Mouse (Mus musculus): ENCODE measurements around the gene Fhit.
A peak's percentile ranks its signal among the peaks of the same experiment; 100 is the strongest.

Fhit gene

DNA sequence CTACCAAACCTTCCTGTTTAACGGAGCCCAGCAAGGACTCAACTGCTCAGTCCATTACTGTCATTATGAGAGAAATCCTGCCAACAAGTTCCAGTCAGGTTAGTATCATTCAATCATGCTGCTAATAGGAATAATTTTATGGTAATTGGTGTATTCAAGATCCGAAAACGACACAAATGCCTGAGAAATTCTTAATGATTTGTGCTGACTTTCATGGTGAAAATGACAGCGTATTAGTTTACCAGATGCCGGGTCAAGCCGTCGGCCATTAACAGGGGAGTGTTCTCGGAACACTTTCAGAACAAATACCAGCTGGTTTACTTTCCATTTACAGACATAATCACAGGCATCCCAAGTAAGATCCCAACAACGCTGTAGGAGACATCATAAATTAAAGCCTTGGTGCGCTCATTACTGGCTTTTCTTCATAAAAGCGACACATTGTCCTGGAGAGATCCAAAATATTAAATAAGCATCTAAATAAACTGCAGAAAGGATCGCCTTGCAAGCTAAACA is 451.0 kb downstream of the Fhit start:
- no peak for DNase-seq (ENCODE audit: low read depth, low spot score)

DNA sequence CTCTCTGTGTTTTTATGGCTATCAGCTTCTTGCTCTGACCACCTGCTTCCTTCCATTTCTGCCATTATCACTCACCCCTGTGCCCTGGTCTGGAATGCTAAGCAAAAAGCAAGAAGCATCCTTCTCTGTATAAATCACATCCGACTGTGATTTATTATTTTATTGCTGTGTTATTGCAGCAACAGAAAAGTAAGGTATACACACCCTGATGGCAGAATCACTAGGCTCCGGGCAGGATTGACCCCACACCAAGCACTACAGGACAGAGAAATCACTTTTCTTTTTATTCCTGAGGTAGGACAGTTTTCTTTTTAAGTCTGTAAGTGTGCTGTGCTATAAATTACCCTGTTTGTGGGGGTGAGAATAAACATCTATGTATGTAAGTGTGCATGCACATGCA is 460.1 kb downstream of the Fhit start:
- no peak for DNase-seq (ENCODE audit: low read depth, low spot score)

DNA sequence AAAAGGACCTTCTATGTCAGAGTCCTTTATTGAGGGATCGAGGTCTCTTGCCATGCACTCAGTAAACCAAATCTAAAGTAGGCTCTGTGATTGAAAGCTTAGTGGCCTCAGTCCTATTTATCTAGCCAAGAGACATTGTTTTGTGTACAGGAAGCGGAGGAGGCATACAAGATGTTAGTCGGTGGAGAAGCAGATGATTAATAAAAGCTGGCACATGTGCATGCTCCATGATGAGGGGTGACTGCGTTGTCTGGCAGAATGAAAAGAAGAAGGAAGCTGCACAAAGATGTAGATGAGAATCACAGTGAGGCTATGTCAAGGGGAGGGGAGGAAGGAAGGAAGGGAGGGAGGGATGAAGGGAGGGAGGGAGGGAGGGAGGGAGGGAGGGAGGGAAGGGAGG is 481.8 kb downstream of the Fhit start:
- peak; percentile 28 for DNase-seq (ENCODE audit: low read depth, low spot score)

DNA sequence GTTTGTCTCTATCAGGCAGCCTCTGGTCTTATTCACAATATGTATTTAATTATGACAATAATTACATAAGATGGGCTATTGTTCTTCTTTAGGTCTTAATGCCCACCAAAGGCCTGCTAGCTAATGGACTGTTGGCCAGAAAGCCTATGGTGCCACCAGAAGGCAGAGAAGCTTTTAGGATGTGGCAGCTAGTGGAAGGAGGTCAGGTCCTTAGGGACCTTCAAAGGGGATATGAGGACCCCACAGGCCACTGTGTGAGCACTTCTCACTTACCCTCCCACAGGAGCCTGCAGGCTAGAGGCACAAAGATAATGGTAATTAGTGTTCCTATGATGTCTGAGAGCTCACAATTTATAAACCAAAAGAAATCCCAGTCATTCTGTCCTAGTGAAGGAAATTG is 482.2 kb downstream of the Fhit start:
- no peak for DNase-seq (ENCODE audit: low read depth, low spot score)

DNA sequence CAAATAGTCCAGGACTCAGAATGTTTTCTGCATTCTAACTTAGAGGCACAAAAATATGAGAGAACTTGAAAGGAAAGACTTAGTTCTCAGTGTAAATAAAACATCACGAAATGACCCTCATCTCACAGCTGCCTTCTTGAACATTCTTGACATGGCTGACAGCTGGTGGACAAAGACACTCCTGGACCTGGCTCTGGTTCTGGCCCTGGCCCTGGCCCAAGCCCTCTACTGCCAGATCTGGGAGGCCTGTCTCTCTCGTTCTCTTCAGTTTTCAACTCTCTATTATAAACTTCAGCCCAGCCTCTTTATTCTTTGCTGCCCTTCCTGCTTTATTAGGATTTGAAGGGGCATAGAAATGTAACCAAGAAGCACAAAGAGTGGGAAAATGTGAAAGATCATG is 484.2 kb downstream of the Fhit start:
- no peak for DNase-seq (ENCODE audit: low read depth, low spot score)

DNA sequence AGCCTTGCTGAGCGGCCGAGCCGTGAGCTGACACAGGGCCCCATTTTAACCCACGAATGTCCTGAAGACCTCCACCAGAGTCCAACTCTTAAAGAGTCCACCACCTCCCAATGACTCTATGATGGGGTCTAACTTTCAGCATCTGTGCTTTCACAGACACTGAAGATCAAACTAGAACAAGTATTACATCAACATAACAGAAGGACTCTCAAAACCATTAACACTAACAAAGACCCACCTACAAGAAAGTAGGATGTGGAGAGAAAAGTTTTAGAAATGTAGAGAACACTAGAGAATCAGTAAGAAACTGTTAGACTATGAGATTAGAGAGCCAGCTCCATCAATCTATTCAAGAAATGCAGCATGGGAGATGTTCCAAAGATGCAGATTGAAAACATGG is 501.6 kb downstream of the Fhit start:
- DNase-seq (ENCODE audit: low read depth, low spot score) = no peak

DNA sequence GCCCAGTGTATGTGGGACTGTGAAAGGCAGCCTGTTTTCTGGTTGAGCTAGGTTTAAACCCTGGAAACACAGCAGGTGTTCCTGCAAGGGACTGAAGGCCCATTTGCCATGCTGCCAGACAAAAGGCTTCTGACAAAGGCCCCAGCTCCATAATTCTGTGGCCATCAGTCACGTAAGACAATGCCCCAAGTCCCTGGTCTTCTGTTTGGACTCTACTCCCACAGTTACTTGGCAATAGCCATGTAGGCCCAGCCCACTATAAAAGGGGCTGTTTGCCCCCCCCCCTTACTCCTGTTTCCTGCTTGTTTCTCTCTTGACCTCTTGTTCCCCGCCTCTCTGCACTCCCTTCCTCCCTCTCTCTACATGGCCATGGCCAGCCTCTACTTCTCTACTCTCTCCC is 502.5 kb downstream of the Fhit start:
- no peak for DNase-seq (ENCODE audit: low read depth, low spot score)

DNA sequence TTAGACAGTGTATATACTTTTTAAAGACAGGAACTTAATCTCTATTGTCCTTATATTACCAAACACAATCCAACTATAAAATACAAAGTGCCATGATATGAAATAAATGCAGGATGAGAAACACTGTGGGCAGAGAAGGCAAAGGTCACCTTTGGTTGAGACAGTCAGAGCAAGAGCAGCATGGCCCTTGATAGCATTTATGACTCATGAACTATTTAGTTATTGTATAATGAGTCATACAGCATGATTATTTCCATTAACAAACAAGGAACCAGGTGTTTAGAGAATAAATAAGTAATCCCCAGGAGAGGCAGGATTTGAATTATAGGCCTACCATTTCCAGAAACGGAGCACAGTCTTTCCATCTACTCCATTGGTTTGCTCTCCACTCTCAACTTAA is 503.6 kb downstream of the Fhit start:
- DNase-seq (ENCODE audit: low read depth, low spot score) = no peak

DNA sequence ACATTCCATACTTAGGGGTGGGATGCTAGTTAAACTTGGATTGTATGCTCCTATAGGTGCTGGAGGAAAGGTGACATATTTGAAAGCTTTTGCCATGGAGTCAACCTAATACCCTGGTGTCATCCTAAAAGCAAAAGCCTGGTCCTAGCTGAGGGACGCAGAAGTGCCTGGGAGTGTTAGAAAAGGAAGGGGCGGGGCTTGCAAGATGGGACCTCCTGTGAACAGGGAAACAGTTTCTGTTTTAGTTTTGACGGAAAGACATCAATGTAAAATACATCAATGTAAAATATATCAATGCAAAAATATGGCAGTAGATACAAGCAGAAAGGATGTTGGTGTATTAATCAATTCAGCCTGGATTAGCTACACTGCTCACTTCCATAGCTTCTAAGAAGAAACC is 504.5 kb downstream of the Fhit start:
- DNase-seq (ENCODE audit: low read depth, low spot score) = no peak

DNA sequence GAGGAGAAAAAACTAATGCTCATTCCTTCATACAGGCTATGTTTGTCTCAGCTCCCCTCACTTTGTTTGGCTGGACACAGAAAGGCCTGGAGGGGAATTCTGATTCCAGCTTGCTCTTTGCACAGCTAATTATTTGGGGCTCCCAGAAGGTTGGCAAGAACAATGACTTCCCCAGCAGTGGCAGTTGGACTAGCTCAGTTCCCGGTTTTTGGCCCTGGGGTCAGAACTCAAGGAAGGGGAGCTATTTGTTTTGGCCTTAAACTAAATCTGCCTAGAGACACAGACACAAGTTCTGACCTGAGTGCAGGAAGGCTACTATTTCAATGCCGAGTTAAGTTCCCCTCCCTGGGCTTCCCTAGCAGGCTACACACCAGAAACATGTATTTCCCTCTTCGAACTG is 506.0 kb downstream of the Fhit start:
- DNase-seq (ENCODE audit: low read depth, low spot score) = no peak

DNA sequence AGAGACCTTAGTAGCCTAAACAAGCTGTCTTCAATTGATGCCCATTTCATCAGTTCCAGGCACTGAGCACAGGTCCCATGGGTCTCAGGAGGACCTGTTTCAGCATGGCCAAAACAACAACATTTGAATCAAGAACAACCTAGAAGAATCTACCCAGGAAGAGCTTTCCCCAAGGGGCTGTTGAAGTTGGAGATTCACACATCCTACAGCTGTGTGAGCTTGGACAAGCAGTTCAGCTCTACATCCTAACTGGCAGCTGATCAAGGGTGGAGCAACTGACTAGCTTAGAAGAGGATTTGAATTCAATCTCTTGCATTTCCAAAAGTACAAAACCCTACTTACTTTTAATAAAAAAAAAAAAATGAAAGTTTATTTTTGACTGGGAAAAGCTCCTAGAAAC is 514.0 kb downstream of the Fhit start:
- no peak for DNase-seq (ENCODE audit: low read depth, low spot score)

DNA sequence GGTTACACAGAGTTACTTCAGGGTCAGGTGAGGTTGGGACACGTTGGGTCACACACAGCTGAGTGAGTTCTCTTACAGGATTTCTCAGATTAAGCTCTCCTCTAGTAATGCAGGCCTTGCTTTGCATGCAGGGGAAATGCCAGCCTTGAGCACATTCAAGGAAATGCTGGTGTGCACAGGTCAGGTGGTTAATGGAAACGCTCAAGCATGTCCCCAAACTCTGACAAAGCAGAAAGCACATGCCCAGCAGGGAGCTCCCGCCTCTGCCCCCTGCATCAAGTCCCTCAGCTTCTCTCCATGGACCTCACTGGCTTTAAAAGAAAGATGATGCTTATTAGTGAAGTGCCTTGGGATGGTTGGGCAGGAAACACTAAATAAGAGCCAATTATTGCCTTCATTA is 530.1 kb downstream of the Fhit start:
- no peak for DNase-seq (ENCODE audit: low read depth, low spot score)

DNA sequence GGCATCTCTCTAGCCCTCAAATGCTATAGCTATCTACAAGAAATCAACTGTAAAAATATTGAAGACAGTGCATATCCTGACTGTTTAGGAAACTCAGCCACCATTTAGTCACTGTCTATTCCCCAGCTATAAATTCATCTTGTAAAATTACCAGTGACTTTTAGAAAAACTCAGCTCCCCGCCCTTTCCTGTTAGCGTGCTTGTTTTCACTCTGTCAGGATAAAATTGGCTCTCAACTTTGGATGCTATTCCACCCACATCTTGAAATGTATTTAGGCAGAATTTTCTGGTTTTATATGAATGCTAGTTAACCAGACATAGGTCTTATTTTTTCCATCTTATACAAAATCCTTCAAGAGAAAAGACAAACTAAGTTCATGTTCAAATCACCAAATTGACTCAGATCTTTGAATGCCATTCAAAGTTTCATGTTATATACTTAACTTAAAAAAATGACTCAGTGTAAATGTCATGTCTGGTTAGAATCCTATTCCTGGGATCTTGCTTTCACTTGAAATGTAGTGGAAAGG is 530.9 kb downstream of the Fhit start:
- DNase-seq (ENCODE audit: low read depth, low spot score) = peak; percentile 74

DNA sequence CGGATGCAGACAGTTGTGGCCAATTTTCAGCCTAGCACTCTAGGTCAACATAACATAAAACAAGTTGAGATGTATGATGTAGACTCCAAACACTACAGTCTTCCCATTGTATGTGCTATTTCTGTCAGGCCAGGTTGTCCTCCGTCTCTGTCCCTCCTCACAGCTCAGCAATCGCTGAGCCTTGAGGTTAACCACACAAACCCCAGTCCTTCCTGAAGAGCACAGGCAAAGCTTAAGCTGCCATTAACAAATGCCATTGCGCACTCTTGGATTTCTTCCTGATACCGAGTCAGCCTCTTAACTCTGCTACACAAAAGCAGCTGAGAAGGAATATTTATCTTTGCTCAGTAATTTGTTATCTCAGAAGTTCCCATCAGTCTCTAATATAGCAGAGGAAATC is 568.4 kb downstream of the Fhit start:
- DNase-seq (ENCODE audit: low read depth, low spot score) = no peak

DNA sequence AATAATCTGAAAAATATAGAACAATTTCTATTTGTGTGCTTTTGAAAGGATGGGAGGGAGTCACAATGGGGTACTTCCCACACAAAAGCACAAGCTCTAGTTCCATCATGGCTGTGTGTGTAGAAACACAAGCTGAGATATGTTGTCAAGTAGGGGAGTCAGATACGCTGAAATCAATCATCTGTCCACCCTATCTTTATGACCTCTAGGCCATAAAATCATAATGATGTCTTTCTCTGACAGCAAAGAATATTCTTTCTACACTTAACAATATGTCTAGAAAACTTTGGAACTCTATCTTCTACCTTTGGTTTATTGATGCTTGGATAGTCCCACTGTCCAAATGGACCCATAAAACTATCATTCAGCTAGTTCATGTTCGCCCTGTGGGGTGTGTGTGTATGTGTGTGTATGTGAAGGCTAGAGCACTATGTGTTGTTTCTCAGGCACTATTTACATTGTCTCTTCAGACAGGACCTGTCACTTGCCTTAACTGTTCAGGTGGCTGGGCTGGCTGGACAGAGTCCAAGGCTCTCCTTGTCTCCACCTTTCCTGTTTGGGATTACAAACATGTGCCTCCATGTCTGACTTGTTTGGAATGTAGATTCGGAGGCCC is 592.8 kb downstream of the Fhit start:
- DNase-seq (ENCODE audit: low read depth, low spot score) = no peak

DNA sequence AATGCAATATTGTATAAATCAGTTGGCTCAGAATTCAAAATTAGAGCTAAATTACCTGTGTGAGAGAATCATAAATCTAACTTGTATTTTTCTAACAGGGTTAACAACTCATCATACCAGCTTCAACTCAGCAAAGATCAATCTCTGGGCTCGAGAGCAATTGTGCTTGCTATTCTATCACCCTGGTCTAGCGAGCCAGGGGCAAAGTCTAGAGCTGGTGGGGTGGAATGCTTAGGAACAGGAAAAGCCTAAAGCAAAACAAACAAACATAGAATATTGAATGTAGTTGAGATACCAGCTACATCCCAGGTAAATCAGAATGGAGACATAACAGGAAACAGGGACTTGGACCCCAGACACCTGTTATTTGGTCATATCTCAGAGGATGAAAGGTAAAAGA is 594.1 kb downstream of the Fhit start:
- DNase-seq (ENCODE audit: low read depth, low spot score) = no peak

DNA sequence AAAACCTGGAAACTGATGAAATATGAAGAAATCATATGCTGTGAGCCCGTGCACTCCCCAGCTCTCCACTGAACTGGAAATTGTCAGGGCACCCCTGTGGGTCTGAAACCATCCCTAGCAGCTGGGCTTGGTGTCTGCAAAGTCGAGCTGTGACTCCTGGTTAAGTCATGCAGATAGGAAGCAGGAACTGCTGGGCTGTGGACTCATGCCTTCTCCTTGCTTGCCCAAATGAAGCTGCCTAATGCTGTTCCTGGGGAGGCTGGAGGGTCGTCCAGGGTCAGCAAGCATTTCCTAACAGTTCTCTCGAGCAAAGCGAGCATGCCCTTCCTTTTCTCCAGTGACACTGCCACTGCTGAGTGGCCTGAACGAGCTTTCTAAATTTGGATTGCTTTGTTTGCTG is 607.1 kb downstream of the Fhit start:
- DNase-seq (ENCODE audit: low read depth, low spot score) = no peak

DNA sequence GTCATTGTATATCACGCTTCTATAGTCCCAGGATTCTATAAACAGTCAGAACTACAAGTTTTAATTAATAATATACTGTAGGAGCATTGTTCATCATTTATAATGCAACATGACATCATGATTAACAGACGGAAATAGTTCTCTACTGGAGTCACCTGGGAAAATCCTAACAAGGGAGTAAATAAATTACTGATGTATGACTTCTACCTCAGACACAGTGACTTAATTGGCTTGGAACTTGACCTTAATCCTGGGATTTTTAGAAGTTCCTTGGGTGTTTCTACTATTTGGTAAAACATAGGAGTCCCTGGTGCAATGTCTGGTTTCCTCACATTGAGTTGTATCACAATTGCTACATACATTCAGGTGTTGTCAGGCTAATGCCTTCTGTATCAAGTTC is 613.2 kb downstream of the Fhit start:
- DNase-seq (ENCODE audit: low read depth, low spot score) = no peak

DNA sequence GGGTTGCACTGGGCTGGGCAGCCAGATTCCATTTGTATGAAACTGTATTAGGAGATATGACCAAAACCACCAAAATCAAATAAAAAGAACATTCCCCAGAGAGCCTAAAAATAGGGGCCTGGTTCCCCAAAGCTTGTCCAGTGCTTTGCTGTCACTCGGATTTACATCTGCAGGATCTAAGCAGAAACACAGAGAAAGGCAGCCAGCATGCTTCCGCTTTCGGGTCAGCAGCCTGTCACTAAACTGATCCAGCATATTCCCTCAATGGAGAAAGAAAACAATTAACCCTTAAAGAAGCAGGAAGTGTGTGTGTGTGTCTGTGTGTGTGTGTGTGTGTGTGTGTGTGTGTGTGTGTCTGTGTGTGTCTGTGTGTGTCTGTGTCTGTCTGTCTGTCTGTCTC is 615.9 kb downstream of the Fhit start:
- DNase-seq (ENCODE audit: low read depth, low spot score) = no peak

DNA sequence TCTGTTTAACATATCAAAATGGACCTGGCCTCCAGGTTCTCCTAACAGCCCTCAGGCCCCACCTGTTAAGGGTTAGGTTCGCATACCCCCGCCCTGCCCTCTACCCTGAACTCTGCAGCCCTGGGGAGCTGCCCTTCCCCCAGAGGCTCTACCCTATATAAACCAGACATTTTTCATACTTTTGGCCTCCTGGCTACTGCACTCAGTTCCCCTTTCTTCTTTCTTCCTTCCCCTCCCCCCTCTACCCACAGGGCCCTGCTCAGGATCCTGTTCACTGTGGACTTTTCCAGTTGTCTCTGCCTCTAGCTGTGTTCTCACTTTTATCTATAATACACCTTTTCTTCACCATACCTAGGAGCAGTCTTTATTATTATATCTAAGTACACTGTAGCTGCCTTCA is 627.0 kb downstream of the Fhit start:
- DNase-seq (ENCODE audit: low read depth, low spot score) = no peak

DNA sequence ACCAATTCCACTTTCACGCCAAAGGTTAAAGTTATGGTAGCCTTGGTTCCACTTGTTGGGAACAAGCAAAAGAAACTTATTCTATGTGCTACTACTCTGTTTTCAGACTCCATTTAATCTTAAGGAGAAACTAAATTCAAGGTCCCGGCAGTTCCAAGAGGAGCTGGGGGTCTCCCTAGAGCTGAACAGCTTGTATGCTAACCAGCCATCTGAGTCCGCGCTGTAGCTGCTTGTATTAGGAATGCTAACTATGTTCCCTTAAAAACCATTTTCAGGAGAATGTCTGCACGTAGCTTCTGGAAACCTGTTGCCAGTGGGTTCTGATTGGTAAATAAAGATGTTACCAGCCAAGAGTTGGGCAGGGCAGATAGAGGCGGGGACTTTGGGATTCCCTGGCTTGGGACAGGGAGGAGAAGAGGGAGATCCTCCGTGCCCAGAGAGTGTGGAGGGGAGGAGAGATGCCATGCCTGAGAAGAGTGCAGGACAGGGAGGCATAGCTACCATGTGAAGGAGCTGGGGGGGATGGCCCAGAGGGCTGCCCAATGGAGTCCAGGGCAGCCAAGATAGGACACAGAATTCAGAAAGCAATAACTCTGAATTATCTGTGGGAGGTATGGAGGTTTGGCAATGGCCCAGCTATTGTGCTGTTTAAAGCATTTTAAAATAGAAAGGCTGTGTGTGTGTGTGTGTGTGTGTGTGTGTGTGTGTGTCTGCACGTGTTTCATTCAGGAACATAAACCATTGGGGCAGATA is 629.9 kb downstream of the Fhit start:
- no peak for DNase-seq (ENCODE audit: low read depth, low spot score)

DNA sequence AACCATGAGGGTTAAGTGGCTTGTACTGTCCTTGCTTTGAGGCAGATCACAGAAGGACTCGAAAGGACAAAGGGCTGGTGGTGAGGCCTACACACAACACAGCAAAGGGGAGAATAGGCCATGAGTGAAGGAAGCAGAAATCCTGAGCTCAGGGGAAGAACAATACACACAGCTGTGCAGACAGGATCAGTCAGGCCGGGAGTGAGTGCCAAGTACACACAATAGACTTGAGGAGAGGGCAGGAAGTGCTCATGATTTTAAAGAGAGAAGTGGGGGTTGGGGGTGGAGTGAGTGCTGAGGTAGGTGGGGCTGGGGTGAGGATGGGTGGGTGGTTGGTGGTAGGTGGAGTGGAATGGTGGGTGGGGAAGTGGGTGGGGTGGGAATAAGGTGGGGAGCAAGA is 635.0 kb downstream of the Fhit start:
- DNase-seq (ENCODE audit: low read depth, low spot score) = no peak

DNA sequence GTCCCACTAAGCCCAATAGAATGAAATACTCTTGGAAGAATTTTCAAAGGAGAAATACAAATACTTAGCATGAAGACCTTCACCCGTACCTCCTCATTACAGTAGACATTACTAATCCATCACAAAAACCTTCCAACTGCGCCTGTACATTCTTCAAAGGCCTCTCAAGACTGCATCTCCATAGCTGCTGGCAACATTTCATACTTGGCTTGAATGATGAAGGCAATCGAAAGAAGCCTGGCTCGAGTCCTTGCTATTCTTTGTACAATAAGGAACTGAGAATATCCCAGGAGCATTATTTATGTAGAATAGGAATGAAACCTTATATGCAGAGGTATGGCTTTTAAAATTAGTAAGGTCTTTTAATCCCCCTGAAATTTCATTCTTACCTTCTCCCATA is 636.0 kb downstream of the Fhit start:
- no peak for DNase-seq (ENCODE audit: low read depth, low spot score)
